13 mouse cellular contexts compared by ENCODE assay signal in the genomic region with DNA sequence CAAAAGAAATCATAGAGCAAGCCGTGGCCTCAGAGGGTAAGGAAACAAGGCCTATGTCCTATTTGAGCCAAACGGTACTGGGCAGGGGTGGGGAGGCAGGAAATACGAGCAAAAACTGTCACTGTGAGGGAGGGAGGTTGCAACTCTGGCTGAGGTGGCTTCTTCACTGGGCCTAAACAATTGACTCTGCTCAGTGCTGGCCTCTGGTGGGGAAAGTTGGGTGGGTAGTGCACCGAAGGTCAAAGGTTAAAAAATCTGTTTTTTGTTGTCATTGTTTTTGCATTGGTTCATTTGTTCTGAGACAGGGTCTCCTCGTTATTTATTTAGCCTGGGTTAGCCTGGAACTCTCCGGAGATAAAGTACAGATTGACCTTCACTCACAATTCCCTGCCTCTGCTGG. TPM values are rescaled to one million over a fixed set of nuclear protein-coding genes. Genes with fewer than 3 reads are reported as not detected.
DNase-seq lines count a peak whose midpoint lies in the region; ATAC-seq and TF ChIP-seq lines count a peak whose summit lies in the region.
"Had no signal": no experiment of that assay in that cellular context is flagged by ENCODE, and none has a peak within 500 bp of the region (broad histone marks: within the 10 kb centered on the region; RNA-seq: fewer than 3 reads in every experiment).

No protein-coding gene starts in this region.

- WGBS in midbrain, postnatal 0 days, result 63% methylated on average over 6 of the region's 6 CpGs
- 70% methylated on average over 6 of the region's 6 CpGs for WGBS in midbrain, embryonic 15.5 days
- 63% methylated on average over 6 of the region's 6 CpGs for WGBS in forebrain, embryonic 16.5 days

- H3K9ac ChIP-seq in midbrain, postnatal 0 days (replicated peaks; ENCODE audit: low read length, poor library complexity, severe bottlenecking), result no peak overlapping the region
- H3K9ac ChIP-seq in midbrain, embryonic 15.5 days, result no peak overlapping the region
- H3K9ac ChIP-seq in forebrain, embryonic 16.5 days (replicated peaks; ENCODE audit: low read depth, low read length), result no peak overlapping the region
- H3K9ac ChIP-seq: forebrain, embryonic 13.5 days; heart, embryonic 13.5 days had no signal

- H3K4me2 ChIP-seq in midbrain, postnatal 0 days (ENCODE audit: low read depth, low read length, poor library complexity, severe bottlenecking), result no peak overlapping the region
- H3K4me2 ChIP-seq in midbrain, embryonic 15.5 days, result no peak overlapping the region
- no peak overlapping the region for H3K4me2 ChIP-seq in forebrain, embryonic 16.5 days (ENCODE audit: low read length)
- H3K4me2 ChIP-seq: forebrain, embryonic 13.5 days; heart, embryonic 13.5 days had no signal

- no peak overlapping the region for H3K4me3 ChIP-seq in midbrain, postnatal 0 days (ENCODE audit: low read depth, low read length)
- no peak overlapping the region for H3K4me3 ChIP-seq in midbrain, embryonic 15.5 days
- no peak overlapping the region for H3K4me3 ChIP-seq in forebrain, embryonic 16.5 days (replicated peaks; ENCODE audit: low read length)
- H3K4me3 ChIP-seq: forebrain, embryonic 13.5 days; heart, embryonic 13.5 days had no signal

- no peak overlapping the region for H3K27ac ChIP-seq in midbrain, postnatal 0 days (ENCODE audit: low read depth, low read length)
- H3K27ac ChIP-seq in midbrain, embryonic 15.5 days, result no peak overlapping the region
- no peak overlapping the region for H3K27ac ChIP-seq in forebrain, embryonic 16.5 days (ENCODE audit: low read length)
- H3K27ac ChIP-seq: forebrain, embryonic 13.5 days; heart, embryonic 13.5 days had no signal

- no peak for ATAC-seq in midbrain, postnatal 0 days (ENCODE audit: low FRiP score)
- no peak for ATAC-seq in midbrain, embryonic 15.5 days (replicated peaks)
- no peak for ATAC-seq in monocyte, adult 5-6 weeks (replicated peaks; ENCODE audit: insufficient number of reproducible peaks, low FRiP score, low TSS enrichment, poor library complexity, severe bottlenecking)
- ATAC-seq in forebrain, embryonic 16.5 days, result no peak
- ATAC-seq: forebrain, embryonic 13.5 days had no signal

- DNase-seq in embryo, embryonic 11 days, result peak; percentile 2
- no peak for DNase-seq in embryo, embryonic 9.5 days (ENCODE audit: extremely low spot score)
- no peak for DNase-seq in midbrain, postnatal 0 days (ENCODE audit: low spot score)
- DNase-seq in induced T-regulatory cell, adult 2 months (ENCODE audit: low read depth), result peak; percentile 31
- DNase-seq in right cerebral cortex, postnatal 10 days (ENCODE audit: low spot score in 2 of 2), result no peak
- DNase-seq: cerebellum, adult 9-11 months had no signal

- TF ChIP-seq CTCF in midbrain, postnatal 0 days (IDR thresholded peaks at IDR 0.05), result peak; percentile 31

- no peaks in the 10 kb centered on the region for H3K36me3 ChIP-seq in midbrain, postnatal 0 days (ENCODE audit: insufficient read depth, low read length)
- no peaks in the 10 kb centered on the region for H3K36me3 ChIP-seq in midbrain, embryonic 15.5 days (replicated peaks)
- H3K36me3 ChIP-seq in forebrain, embryonic 16.5 days (ENCODE audit: control insufficient read depth, insufficient read depth), result no peaks in the 10 kb centered on the region
- H3K36me3 ChIP-seq: heart, embryonic 13.5 days had no signal

- H3K4me1 ChIP-seq in midbrain, postnatal 0 days (ENCODE audit: insufficient read depth, low read length), result no peaks in the 10 kb centered on the region
- H3K4me1 ChIP-seq in midbrain, embryonic 15.5 days, result no peaks in the 10 kb centered on the region
- H3K4me1 ChIP-seq in forebrain, embryonic 16.5 days (replicated peaks; ENCODE audit: control insufficient read depth, insufficient read depth, low read length), result no peaks in the 10 kb centered on the region
- H3K4me1 ChIP-seq: forebrain, embryonic 13.5 days; heart, embryonic 13.5 days had no signal

- no peaks in the 10 kb centered on the region for H3K9me3 ChIP-seq in midbrain, postnatal 0 days (ENCODE audit: low read length)
- H3K9me3 ChIP-seq in midbrain, embryonic 15.5 days, result no peaks in the 10 kb centered on the region
- no peaks in the 10 kb centered on the region for H3K9me3 ChIP-seq in forebrain, embryonic 16.5 days (ENCODE audit: control insufficient read depth, low read length)
- H3K9me3 ChIP-seq: forebrain, embryonic 13.5 days; heart, embryonic 13.5 days had no signal

- no peaks in the 10 kb centered on the region for H3K27me3 ChIP-seq in midbrain, postnatal 0 days (ENCODE audit: insufficient read depth, low read length)
- H3K27me3 ChIP-seq in midbrain, embryonic 15.5 days (replicated peaks), result no peaks in the 10 kb centered on the region
- no peaks in the 10 kb centered on the region for H3K27me3 ChIP-seq in forebrain, embryonic 16.5 days (replicated peaks; ENCODE audit: control insufficient read depth, insufficient read depth, low read length)
- H3K27me3 ChIP-seq: forebrain, embryonic 13.5 days; heart, embryonic 13.5 days had no signal

RNA-seq across cellular contexts. Expression of a gene that starts 1.2 kb away (rescaled TPM):
- total RNA-seq in midbrain, postnatal 0 days (2014; rRNA removed), result not detected in 2 replicates
- polyA plus RNA-seq in midbrain, postnatal 0 days (2015; fragmentation: Nextera tagmentation; extraction: Ambion mirVana), result not detected in 2 replicates
- not detected in 2 replicates for polyA plus RNA-seq in midbrain, embryonic 15.5 days (2015; fragmentation: Nextera tagmentation; extraction: Ambion mirVana)
- not detected in 3 replicates for total RNA-seq in monocyte, adult 5-6 weeks (2017)
- not detected in 2 replicates for polyA plus RNA-seq in forebrain, embryonic 16.5 days (2015; fragmentation: Nextera tagmentation; extraction: Ambion mirVana)
- polyA plus RNA-seq: forebrain, embryonic 13.5 days; heart, embryonic 13.5 days; kidney, embryonic 14.5 days; limb, embryonic 14.5 days had no signal

Comparison
In these comparisons a context has a peak if more than half of its experiments do, and no peak if none do; other contexts are left out.
1. DNase-seq: peak in embryo, embryonic 11 days (single experiment) and induced T-regulatory cell, adult 2 months (single experiment); none in embryo, embryonic 9.5 days (single experiment), midbrain, postnatal 0 days (single experiment) and right cerebral cortex, postnatal 10 days (0 of 2).